Mouse (Mus musculus): ENCODE data around the gene Diras2.

The Diras2 gene

DNA sequence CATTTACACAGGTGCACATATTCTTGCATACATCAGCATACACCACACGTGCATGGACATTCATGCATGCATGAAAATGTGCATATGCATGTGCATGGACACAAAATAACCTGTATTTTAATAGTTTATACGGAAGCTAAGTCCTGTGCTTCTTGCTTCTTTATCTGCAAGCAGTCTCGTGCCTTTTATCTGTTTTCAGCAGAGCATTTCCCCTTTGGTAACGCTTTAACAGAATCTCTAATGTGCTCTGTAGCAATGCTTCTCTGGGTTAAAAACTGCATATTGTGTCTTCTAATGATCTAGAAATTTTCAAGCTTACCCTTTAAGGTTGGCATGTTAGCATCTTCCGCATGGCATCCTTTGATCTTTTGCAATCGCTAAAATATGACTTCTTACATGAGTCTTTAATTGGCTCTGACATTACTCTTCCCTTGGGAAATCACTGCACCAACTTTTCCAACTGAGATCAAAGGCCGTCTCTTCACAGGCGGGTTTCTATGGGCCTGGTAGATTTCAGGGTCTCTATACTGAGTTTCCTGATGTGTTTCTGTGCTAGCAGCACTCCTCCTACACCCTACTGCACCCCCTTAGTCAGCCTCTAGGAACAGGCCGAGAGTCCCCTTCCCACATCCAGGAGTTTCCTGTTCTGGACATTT, 21.9 kb upstream of the Diras2 start:
- DNase-seq (ENCODE audit: low read depth, low spot score): no peak

DNA sequence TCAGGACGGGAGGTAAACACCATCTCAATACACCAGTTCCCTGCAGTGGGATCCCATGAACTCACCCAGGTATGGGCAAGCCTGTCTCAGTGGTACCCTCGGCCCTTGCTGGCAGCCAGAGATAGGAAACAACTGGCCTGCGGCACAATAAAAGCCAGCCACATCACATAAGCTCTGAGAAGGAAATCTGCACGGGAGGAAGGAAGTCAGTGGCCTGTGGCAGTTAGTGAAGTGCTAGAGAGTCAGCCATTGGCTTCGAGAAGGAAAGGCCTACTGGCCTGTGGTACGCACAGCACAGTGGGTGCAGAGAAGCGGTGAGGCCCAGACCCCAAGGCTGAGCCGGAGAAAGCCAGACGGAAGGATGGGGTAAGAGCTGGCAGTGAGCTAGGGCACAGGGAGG, 20.2 kb upstream of the Diras2 start:
- DNase-seq (ENCODE audit: low read depth, low spot score): no peak

DNA sequence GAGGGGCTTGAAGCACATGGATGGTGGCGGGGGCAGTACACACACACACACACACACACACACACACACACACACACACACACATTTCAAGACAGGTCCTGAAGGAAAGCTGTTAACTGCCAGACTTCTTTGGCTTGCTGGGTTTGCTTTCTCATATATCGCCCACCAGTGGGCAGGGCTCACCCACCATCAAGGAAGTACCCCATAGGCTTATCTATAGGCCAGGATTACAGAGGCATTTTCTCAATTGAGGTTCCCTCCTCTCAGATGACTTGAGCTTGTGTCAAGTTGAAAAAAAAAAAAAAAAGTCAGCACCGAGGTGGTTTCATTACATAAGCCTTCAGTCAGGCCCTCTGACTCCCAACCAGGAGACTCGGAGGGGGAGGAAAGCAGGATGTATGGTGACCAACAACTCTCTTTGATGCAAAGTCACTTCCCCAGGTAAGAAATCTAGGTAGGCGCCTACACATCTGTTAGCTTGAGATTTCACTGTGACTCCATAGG, 19.7 kb upstream of the Diras2 start:
- DNase-seq (ENCODE audit: low read depth, low spot score): no peak

DNA sequence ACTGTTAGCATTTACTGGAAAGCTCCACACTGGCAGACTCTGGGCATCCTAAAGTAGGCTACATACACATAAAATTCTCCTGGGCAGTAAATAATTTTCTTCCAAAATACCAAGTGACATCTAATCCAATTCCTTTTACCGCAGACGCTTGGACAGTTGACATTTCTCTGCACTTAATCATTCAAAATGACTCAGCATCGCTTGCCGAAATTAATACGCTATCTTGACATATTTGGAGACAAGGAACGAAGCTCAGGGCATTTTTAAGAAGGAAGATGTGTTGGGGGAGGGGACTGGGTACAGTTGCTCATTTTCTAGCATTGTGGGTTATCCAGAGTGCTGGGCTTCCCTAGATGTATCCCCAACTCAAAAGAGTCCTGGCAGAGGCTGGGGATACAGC, 15.2 kb upstream of the Diras2 start:
- DNase-seq (ENCODE audit: low read depth, low spot score): no peak

DNA sequence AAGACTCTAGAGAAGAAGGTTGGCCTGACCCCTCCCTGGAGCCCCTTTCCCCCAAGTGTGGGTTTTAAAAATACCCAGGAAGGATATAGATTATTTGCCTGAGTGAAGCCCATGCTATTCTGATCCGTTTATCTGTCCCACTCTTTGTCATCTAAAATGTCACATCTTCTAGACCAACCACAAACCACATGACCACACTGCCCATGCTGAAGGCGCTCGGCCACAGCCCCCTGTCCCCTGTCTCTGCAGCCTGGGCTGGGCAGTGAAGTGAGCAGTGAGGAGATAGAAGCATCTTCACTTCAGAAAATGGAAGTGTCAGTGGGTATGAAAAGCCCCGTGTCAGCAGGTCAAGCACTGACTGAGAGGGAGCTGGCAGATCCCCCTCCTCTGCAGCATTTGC, 11.6 kb upstream of the Diras2 start:
- no peak for DNase-seq (ENCODE audit: low read depth, low spot score)

DNA sequence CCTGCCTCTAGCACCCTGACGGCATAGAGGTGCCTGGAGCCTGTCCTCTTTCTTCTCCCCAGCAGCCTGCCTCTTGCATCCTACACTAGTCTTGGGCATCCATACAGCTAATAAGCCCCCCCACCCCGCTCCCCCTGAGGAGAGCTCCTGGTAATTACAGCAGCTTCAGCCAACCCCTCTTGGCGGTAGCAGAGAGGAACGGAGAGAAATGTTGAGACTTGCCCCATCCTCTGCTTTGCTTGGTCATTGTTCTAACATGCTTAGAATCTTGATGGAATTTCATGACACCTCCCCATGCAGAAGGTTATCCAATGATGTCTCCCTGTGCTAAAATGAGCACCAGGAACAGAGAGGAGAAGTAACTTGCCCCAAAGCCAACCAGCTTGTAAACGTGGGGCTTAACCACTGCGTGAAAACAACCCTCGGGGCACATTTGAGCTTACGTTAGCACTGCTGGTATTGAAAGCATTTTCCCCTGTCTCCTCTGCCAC, 11.0 kb upstream of the Diras2 start:
- no peak for DNase-seq (ENCODE audit: low read depth, low spot score)

DNA sequence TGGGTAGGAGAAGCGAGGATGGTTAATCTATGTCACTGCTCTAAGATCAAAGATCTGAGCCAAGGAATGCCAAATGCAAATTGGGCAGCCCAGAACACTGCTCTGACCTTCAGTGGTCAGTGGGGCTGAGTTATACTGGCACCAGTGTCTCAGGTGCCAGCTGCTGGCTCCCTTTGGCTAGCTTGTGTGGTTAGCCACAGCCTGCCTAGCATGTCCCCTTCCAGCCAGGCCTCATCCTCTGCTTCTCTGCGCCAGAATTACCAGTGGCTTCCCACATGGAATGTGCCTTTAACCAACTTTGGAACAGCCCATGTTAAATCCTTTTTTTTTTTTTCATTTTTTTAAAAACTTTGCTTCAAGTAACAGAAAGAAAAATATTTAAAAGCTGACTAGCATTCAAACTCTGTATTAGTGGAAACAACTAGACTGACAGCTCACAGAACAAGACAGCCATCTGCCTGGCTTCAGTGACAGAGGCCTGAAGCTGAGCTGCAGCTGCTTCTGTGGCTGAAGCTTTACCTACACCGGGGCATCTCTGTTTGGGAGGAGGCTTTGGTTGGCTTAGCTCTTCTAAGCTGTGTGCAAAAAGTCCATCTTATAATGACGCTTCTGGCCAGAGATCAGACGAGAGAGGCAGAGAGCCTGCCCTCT, 10.4 kb upstream of the Diras2 start:
- no peak for DNase-seq (ENCODE audit: low read depth, low spot score)

DNA sequence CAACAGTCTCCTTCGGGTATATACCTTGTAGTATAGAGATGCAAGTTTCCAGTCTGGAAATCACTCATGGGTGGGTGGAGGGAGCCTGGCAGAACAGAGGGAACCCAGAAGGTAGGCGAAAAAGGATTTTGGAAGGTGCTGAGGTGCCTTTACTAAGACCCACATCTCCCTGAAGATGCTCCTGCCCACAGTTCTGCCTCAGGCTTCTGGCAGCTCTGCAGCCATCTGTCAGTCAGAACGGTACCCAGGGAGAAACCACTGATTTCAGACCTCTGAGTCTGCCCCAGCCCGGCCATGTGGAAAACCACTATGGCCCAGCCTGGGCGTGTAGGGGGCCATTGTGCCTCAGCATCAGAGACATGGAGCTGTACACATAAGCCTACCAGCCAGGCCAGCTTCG, 8.4 kb upstream of the Diras2 start:
- no peak for DNase-seq (ENCODE audit: low read depth, low spot score)

DNA sequence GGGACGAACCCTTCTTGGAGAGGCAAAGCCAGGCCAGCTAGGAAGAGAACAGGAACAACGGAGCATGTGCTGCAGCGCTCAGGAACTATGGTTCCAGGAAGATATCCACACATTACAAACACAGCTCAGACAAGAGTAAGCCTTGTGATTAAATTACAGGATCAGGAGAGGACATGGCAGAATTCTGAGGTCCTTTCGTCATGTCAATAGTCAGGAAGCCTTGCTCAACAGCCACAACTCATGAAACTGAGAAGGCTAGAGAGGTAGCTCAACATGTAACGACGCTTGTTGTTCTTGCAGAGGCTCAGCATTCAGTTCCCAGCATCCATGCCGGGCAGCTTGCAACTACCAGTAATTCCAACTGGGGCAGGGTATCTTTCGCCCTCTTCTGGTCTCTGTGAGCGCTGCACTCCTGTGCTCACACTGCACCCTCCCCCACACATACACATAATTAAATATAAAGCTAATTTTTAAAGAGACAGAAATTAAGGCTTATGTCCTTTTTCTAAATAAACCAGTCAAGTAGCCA, 7.6 kb upstream of the Diras2 start:
- no peak for DNase-seq (ENCODE audit: low read depth, low spot score)

DNA sequence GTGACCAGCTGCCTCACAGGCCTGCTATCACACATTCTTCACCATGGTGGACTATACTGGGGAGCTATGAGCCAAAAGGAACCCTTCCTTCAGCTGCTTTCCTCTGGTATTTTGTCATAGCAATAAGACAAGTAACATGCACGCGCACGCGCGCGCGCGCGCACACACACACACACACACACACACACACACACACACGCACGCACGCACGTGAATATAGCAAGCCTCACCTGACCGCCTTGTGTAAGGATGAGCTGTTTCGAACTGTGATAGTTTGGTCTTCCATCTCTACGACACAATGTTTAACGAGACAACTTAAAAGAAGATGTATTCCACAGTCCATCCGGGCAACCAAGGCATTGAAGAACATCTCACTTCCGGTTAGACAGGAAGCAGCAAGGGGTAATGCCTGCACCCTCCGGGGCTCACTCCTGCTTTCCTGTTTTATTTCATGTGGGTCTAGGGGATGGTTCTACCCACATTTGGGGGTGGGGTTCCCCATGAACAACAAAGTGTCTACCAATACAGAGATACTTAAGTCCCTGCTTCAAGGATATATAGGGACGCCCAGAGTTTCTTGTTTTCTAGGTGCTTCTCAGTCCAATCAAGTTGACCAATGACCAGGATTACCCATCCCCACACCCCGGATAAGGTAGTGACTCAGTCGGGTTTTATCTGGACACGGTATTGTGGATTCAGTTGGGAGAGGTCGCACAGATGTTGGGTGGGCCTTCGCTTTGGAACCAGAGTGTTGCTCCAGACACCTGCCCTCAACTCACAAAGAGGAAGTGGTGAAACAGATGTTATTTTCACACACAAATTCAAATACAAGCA, 6.9 kb upstream of the Diras2 start:
- DNase-seq (ENCODE audit: low read depth, low spot score): peak; percentile 7

DNA sequence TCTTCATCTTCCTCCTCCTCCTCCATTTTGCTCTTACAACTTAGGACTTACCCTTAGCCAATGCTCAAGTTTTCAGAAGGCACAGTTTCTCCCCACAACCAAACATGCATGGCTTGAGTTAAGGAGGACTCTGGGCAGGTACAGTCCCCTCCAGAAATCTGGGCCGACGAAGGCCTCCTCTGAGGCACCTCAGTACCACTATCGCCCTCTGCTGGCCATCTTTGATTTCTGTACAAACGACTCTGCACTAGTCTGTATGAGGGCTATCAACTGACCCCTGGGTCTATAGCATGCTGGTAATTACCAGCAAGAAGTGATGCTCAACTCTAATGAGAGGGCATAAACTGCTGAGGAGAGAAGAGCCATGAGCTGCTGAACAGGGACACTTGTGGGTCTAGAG, 4.5 kb upstream of the Diras2 start:
- DNase-seq (ENCODE audit: low read depth, low spot score): peak; percentile 43

DNA sequence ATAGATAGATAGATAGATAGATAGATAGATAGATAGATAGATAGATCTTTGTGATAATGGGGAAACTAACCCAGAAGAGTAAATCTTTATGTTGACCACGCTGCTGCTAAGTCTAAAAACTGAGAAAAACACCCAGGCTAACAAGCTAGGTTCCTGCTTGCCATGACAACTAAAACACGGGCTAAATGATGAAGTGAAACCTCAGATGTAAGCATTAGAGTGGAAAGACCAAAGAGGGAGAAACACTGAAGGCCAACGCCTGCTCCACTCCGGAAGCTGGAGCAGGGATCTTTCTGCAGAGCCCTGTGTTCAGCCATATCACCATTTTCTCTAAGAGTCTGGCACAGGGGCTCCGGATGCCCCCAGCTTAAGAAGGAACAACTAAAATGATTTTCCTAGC, 2.6 kb upstream of the Diras2 start:
- peak; percentile 8 for DNase-seq (ENCODE audit: low read depth, low spot score)

DNA sequence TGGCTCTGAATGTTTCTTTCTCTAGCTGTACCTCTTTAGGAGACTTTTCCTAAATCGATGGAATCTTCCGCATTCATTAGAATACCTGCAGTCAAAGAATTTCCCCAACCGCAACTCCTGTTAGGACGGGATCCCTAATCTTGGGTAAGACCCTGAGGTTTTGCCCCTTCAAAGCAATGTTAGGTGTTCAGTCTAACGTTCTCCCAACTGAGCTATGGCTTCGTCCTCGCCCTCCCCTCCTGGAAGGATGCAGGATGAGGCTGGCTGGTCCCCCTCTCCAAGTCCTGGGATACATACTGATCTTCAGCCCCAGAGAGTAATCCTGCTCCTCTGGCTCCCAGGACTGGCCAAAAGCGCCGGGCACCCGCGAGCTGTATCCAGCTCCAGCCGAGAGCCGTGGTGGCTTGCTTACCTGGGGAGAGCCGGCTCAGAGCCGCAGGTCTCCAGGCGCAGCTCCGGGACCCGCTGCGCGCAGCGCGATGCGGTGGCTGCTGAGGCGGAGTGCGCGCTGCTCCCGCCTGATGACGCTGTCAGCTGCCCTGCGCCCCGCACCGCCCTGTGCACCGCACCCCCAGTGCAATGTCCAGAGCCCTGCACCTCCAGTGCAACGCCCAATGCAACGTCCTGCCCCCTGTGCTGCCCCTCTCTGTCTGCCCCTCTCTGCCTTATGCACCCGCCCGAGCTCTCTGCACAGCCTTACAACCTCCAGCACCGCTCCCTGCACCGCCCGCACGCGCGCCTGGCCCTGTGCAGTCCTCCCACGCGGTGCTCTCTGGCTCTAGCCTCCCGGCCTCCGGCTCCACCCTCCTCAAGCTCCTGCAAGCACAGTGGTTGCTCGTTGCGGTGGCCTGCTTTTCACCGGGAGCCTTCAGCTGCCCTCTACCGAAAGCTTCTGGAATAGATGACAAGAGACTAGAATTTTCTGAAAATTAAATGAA, 802 bp downstream of the Diras2 start:
- peak; percentile 48 for DNase-seq (ENCODE audit: low read depth, low spot score)

DNA sequence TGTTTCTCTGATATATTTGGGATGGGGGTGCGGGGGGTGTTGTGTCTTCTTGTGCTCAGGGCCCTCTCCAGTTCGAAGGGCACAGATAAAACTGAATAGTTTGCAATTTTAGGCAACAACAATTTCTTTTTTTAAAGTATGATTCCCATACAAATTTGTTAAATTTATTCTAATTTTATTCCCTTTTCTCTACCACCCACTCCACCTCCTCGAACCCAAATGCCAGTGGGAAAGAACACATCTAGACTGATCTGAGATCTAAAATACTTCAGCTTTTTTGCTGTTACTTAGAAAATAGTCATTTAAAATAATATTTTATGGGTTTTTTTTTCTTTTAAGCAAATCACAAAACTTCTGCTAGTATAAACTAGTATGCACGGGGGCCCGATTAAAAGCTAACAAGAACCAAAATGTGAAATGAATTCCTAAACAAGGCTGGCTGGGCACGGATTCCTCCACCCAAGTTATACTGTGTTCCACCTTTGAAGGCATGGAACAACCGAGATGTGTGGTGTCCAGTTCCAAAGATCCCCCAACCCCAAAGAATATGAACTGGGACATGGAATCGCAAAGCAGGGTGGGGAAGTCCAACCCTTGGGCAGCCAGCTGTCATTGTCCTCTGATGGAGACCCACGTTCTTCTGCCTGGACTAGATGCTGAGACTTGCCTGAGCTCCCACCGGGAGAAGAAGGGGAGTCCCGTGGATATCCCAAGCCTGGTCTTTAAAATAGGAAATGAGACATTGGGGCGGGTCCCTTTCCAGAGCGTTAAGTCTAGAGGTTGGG, 1.7 kb downstream of the Diras2 start:
- no peak for DNase-seq (ENCODE audit: low read depth, low spot score)

DNA sequence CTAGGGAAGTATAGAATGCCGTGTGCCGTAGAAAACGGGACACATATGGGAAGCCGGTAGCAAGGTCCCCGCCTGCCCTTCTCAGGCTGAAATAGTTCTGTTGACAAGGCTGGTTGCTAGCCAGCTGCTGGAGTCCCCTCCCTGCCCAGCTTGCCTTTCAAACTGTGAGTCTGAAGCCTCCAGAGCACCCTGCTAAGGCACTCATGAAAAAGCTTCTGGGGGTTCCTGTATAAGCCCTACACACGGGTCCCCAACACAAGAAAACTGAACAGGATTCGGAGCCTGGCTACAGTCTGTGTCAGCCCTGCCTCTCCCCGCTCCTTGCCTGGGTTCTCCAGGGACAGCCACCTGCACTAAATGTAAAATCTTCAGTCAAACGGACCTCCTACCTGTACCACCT, 2.3 kb downstream of the Diras2 start:
- no peak for DNase-seq (ENCODE audit: low read depth, low spot score)

DNA sequence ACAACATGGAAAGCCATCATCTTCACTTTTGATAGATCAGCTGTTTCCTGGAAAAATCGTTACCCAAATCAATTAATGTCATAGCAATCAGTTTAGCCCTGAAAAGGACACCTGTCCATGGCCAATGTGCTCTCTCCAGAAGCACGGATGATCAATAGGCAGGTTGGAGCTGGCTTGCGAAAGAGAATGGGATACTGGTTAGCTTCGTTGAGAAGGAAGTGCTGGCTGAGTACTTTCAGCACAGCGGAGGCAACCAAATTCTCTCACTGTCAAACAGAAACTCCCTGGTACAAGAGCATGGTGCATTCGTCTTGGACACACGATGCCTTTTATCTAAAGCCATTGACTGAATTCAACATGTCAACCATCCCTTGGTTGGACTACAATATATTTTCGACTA, 2.8 kb downstream of the Diras2 start:
- DNase-seq (ENCODE audit: low read depth, low spot score): no peak

DNA sequence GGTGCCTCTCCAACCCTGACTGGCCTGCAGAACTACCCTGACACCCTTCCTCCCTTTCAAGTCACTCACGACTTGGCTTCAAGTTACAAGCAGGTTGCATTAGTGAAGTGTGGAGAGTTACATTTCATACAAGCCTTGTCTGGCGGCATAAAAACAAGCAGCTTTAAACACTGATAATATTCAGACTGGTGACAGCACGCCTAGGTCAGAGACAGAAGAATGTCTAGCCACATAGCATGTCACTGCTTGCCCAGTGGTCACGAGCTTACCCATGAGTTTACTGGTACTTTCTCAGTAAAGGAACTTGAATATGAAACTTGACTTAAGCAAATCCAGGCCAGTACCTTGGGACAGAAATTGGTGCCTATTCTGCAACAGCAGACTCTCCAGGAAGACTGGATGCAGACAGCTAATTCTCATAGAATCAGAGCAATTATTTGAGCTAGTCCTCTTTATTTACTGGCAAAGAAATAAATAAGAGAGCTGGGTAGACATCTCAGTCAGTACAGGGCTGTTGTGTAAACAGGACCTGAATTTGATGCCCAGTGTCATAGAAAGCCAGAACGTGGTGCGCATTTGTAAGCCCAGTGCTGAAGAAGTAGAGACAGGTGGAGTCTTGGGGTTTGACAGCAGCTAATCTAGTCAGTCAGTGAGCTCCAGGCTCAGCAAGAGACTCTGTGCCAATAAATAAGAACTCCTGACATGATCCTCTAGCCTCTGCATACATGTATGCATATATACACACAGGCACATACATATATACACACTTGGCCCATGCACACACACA, 4.6 kb downstream of the Diras2 start:
- DNase-seq (ENCODE audit: low read depth, low spot score): no peak

DNA sequence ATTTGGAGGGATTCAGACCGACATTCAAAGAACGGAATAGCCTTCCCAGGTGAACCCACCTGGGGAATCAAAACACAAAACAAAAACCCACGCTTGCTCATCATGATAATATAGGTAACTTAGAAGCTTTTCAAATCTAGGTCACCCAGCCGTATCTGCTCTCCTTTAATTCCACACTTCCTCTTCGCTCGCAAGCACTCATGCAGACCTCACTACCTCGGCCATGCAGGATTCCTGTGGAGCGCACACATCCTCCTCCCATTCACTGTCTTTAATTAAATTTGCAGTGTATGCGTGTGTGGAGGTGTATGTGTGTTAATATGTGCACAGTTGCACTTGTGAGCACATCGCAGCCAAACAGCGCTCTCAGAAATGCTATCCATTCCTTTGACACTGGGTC, 6.8 kb downstream of the Diras2 start:
- DNase-seq (ENCODE audit: low read depth, low spot score): no peak

DNA sequence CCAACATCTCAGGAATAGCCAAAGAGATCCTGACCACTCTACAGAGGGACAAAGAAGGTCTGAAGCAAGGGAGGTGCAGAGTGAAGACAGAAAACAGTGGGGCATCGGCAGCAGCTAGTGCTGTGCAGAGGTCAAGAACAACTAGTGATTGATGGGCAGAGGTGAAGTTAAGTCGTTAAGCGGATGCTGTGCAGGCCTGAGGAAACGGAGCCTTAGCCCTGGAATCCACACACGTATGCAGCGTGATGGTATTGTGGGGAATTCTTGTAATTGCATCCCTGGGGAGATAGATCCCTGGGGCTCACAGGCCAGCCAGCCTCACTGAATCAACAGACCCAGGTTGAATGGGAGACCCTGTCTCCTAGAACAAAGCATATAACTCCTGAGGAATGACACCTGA, 9.9 kb downstream of the Diras2 start:
- no peak for DNase-seq (ENCODE audit: low read depth, low spot score)

DNA sequence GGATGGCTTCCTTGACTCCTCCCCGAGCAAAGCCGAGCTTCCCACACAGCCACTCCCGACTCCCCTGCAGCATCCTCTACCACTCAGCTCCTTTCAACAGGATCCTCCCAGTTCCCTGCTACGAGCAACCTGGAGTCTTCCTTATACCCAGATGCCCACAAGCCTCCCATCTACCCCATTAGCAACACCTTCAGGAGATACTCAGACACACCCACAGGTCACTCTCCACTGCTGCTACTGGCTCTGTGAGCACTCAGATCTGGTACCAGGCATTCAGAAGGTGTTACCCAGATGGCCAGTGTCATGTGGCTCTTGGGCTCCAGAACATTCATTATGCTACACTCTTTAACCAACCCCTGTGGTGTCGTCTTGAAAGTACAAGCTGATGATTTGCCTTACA, 11.7 kb downstream of the Diras2 start:
- no peak for DNase-seq (ENCODE audit: low read depth, low spot score)

Measured in skeletal muscle tissue, adult 2 months (tissue).